Mouse (Mus musculus): ENCODE results near the gene Kcnj6. TPM values are rescaled to one million over a fixed set of nuclear protein-coding genes. Genes with fewer than 3 reads are reported as not detected.
A peak's percentile ranks its signal among the peaks of the same experiment; 100 is the strongest.

Gene Kcnj6
- polyA plus RNA-seq (2014; fragmentation: Nextera tagmentation; extraction: Ambion mirVana): 0.18 TPM in 1 of 2 replicates, not detected in the other

DNA sequence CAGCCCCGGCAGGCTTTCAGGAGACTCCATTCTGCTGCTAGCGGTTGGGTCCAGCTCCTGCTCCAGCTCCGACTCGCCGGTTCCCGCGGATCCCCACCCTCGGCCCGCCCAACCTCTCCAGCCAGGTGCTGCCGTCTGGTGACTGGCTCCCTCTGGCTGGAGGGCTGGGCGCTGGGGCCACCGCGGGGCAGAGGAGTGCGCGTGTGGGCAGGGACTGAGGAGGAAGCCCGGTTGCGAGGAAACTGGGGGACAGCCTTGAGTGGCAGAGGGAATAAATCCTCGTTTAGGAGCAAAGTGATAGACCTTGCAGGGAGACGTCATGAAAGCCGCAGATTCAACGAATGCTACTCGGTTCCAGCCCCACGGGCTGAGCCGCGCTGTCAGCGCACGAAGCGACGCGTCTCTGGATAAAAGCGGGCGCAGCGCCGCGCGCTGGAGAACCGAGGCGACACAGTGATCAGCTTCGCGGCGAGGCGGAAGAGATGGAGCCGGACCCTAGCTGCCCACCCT lies at the start of gene Kcnj6:
Gene Kcnj6, minus strand, starts transcription at position 362 of the 510 bp plus-strand sequence.
- ATAC-seq (ENCODE audit: low read depth) (peak; percentile 53; the same call in 1 of the 2 replicates), DNase-seq (ENCODE audit: low spot score) (peak; percentile 29)
- peaks cover 4% of the 10 kb centered on the region; the same call in 1 of the 2 replicates for H3K4me1 ChIP-seq (ENCODE audit: control insufficient read depth, insufficient read depth, low read length)
- H3K9ac ChIP-seq (ENCODE audit: low read depth, low read length): no peak within 1 kb of the TSS
- no peaks in the 10 kb centered on the region for H3K36me3 ChIP-seq (ENCODE audit: control insufficient read depth, insufficient read depth, low read length)
- no peaks in the 10 kb centered on the region for H3K9me3 ChIP-seq (ENCODE audit: control insufficient read depth, low read length)
- peak within 1 kb of the TSS; percentile 33 for H3K4me3 ChIP-seq (ENCODE audit: low read depth, low read length)
- H3K4me2 ChIP-seq (ENCODE audit: low read depth, low read length): peak within 1 kb of the TSS; percentile 52
- no peak within 1 kb of the TSS for H3K27ac ChIP-seq (replicated peaks; ENCODE audit: low read depth, low read length)
- H3K27me3 ChIP-seq (replicated peaks; ENCODE audit: control insufficient read depth, insufficient read depth, low read length): peaks cover 34% of the 10 kb centered on the region
- 1% methylated on average over 39 of the region's 43 CpGs for WGBS

DNA sequence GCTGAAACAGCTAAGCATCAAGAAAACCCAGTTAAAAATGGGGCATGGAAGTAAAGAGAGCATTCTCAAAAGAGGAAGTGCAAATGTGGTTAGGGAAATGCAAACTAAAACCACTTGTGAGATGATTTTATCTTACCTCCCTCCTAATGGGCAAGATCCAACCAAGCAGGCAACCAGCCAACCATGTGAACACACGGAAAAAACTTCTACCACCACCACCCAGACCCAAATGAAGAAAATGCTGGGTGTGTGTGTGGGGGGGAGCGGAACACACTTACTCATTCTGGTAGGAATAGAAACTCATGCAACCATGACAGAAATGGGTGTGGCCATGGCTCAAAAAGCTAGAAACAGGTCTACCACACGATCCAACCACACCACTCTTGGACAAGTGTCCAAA lies 12.4 kb upstream of the Kcnj6 start:
- DNase-seq (ENCODE audit: low spot score) (no peak), ATAC-seq (ENCODE audit: low read depth) (no peak)
- Histone ChIP-seq H3K36me3 (ENCODE audit: control insufficient read depth, insufficient read depth, low read length) (no peaks in the 10 kb centered on the region), H3K27ac (replicated peaks; ENCODE audit: low read depth, low read length) (no peak overlapping the region), H3K4me3 (ENCODE audit: low read depth, low read length) (no peak overlapping the region), H3K9ac (ENCODE audit: low read depth, low read length) (no peak overlapping the region), H3K4me1 (ENCODE audit: control insufficient read depth, insufficient read depth, low read length) (no peaks in the 10 kb centered on the region), H3K4me2 (ENCODE audit: low read depth, low read length) (no peak overlapping the region), H3K27me3 (replicated peaks; ENCODE audit: control insufficient read depth, insufficient read depth, low read length) (no peaks in the 10 kb centered on the region), H3K9me3 (ENCODE audit: control insufficient read depth, low read length) (no peaks in the 10 kb centered on the region)
- WGBS: 76% methylated on average over 3 of the region's 3 CpGs

- 31% methylated on average over 8 of the region's 8 CpGs for WGBS
- no peaks in the 10 kb centered on the region for H3K9me3 ChIP-seq (ENCODE audit: control insufficient read depth, low read length)
- no peaks in the 10 kb centered on the region for H3K4me1 ChIP-seq (ENCODE audit: control insufficient read depth, insufficient read depth, low read length)
- no peaks in the 10 kb centered on the region for H3K27me3 ChIP-seq (replicated peaks; ENCODE audit: control insufficient read depth, insufficient read depth, low read length)
- no peak overlapping the region for H3K9ac ChIP-seq (ENCODE audit: low read depth, low read length)
- H3K4me3 ChIP-seq (ENCODE audit: low read depth, low read length): no peak overlapping the region
- H3K27ac ChIP-seq (replicated peaks; ENCODE audit: low read depth, low read length): no peak overlapping the region
- DNase-seq (ENCODE audit: low spot score) (peak; percentile 48), ATAC-seq (ENCODE audit: low read depth) (no peak)
- H3K36me3 ChIP-seq (ENCODE audit: control insufficient read depth, insufficient read depth, low read length): no peaks in the 10 kb centered on the region
- no peak overlapping the region for H3K4me2 ChIP-seq (ENCODE audit: low read depth, low read length)
These were observed 7.1 kb upstream of the Kcnj6 start for GRCm38 (mm10) chr16:95004599-95004998.

DNA sequence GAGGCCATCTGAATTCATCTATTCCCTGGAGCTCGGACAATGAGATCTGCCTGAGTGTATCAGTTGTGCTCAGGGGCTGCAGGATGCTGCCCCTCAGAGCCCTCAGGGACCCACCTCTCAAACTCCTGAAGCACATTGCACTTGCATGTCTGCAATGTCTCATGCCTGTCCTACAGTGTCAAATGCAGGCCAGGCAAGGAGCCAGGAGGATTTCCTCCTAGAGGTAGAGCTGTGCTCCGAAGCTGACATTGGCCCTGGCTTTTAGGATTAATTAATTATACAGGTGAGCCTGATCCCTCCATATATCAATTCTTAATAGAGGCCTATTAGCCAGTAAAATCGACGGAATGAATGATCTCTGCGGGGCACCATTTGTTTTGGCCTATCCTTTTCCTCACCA lies 2.0 kb upstream of the Kcnj6 start:
- Histone ChIP-seq H3K36me3 (ENCODE audit: control insufficient read depth, insufficient read depth, low read length) (no peaks in the 10 kb centered on the region), H3K9ac (ENCODE audit: low read depth, low read length) (no peak overlapping the region), H3K27me3 (replicated peaks; ENCODE audit: control insufficient read depth, insufficient read depth, low read length) (peaks cover 34% of the 10 kb centered on the region), H3K9me3 (ENCODE audit: control insufficient read depth, low read length) (no peaks in the 10 kb centered on the region), H3K4me2 (ENCODE audit: low read depth, low read length) (no peak overlapping the region), H3K4me1 (ENCODE audit: control insufficient read depth, insufficient read depth, low read length) (peaks cover 4% of the 10 kb centered on the region; the same call in 1 of the 2 replicates), H3K4me3 (ENCODE audit: low read depth, low read length) (no peak overlapping the region), H3K27ac (replicated peaks; ENCODE audit: low read depth, low read length) (no peak overlapping the region)
- no peak for ATAC-seq (ENCODE audit: low read depth)
- no peak for DNase-seq (ENCODE audit: low spot score)
- 72% methylated on average over 5 of the region's 5 CpGs for WGBS

DNA sequence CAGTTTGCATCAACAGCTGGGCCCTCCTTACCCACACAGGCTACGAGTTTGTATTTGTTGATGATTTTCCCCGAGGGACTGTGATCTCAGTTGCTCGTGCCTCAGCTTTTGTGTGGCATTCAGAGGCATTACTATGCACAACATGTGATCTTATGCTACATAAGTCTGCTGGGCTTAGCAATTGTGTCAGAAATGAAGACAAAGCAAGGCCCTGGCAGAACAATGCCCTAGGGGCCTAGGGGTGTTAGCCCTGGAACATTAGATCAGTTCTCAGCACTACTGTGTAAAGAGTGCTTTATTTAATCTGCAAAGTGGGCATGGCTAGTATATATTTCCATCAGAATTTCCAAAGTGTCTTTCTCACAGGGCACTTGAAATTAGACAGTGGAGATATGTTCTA lies 1.5 kb upstream of the Kcnj6 start:
- 55% methylated on average over 3 of the region's 3 CpGs for WGBS
- Histone ChIP-seq H3K36me3 (ENCODE audit: control insufficient read depth, insufficient read depth, low read length) (no peaks in the 10 kb centered on the region), H3K27me3 (replicated peaks; ENCODE audit: control insufficient read depth, insufficient read depth, low read length) (peaks cover 34% of the 10 kb centered on the region), H3K9me3 (ENCODE audit: control insufficient read depth, low read length) (no peaks in the 10 kb centered on the region), H3K27ac (replicated peaks; ENCODE audit: low read depth, low read length) (no peak overlapping the region), H3K4me1 (ENCODE audit: control insufficient read depth, insufficient read depth, low read length) (peaks cover 4% of the 10 kb centered on the region; the same call in 1 of the 2 replicates), H3K9ac (ENCODE audit: low read depth, low read length) (no peak overlapping the region), H3K4me3 (ENCODE audit: low read depth, low read length) (no peak overlapping the region), H3K4me2 (ENCODE audit: low read depth, low read length) (no peak overlapping the region)
- no peak for DNase-seq (ENCODE audit: low spot score)
- no peak for ATAC-seq (ENCODE audit: low read depth)

GRCm38 (mm10) chr16:94996791-94997281 lies 665 bp downstream of the Kcnj6 start:
- Histone ChIP-seq H3K9ac (ENCODE audit: low read depth, low read length) (no peak overlapping the region), H3K4me2 (ENCODE audit: low read depth, low read length) (peak overlapping the region; percentile 52), H3K9me3 (ENCODE audit: control insufficient read depth, low read length) (no peaks in the 10 kb centered on the region), H3K4me3 (ENCODE audit: low read depth, low read length) (peak overlapping the region; percentile 33; the same call in 1 of the 2 replicates), H3K36me3 (ENCODE audit: control insufficient read depth, insufficient read depth, low read length) (no peaks in the 10 kb centered on the region), H3K27ac (replicated peaks; ENCODE audit: low read depth, low read length) (no peak overlapping the region), H3K27me3 (replicated peaks; ENCODE audit: control insufficient read depth, insufficient read depth, low read length) (peaks cover 34% of the 10 kb centered on the region), H3K4me1 (ENCODE audit: control insufficient read depth, insufficient read depth, low read length) (peaks cover 4% of the 10 kb centered on the region; the same call in 1 of the 2 replicates)
- WGBS: 7% methylated on average over 16 of the region's 16 CpGs
- DNase-seq (ENCODE audit: low spot score) (no peak), ATAC-seq (ENCODE audit: low read depth) (no peak)

DNA sequence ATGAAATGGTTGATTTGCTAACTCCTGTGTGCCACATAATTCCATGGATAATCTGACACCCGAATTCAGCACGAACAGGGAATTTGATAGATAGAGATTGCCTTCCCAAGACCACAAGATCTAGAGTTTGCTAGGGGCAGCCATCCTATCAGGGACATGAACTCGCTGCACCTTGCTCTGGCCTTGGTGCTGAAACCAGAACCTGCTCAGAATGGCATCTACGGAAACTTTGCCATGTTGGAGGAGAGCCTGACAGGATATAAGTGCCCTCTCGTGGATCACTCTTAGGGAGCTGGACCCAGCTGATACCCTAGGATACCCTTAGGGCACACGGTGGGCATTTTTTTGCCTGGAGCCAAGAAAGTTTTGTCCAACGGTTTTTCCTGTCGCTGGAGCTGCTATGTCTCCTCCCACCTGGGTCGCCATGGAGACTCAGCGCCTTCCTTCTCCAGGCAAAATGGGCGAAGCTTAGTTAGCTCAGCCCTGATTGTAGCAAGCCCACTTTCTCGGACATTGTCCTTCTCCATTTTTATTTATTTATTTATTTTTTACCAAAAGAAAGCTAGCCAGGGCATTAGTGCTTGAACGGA lies 1.9 kb downstream of the Kcnj6 start:
- Histone ChIP-seq H3K36me3 (ENCODE audit: control insufficient read depth, insufficient read depth, low read length) (no peaks in the 10 kb centered on the region), H3K9ac (ENCODE audit: low read depth, low read length) (no peak overlapping the region), H3K4me1 (ENCODE audit: control insufficient read depth, insufficient read depth, low read length) (peaks cover 4% of the 10 kb centered on the region; the same call in 1 of the 2 replicates), H3K27me3 (replicated peaks; ENCODE audit: control insufficient read depth, insufficient read depth, low read length) (peaks cover 34% of the 10 kb centered on the region), H3K9me3 (ENCODE audit: control insufficient read depth, low read length) (no peaks in the 10 kb centered on the region), H3K4me3 (ENCODE audit: low read depth, low read length) (no peak overlapping the region), H3K4me2 (ENCODE audit: low read depth, low read length) (no peak overlapping the region), H3K27ac (replicated peaks; ENCODE audit: low read depth, low read length) (no peak overlapping the region)
- DNase-seq (ENCODE audit: low spot score) (peak; percentile 81), ATAC-seq (ENCODE audit: low read depth) (no peak)
- 7% methylated on average over 13 of the region's 13 CpGs for WGBS

GRCm38 (mm10) chr16:94994924-94995323 lies 2.6 kb downstream of the Kcnj6 start:
- H3K4me2 ChIP-seq (ENCODE audit: low read depth, low read length): no peak overlapping the region
- no peak for DNase-seq (ENCODE audit: low spot score)
- no peak overlapping the region for H3K9ac ChIP-seq (ENCODE audit: low read depth, low read length)
- H3K27me3 ChIP-seq (replicated peaks; ENCODE audit: control insufficient read depth, insufficient read depth, low read length): peaks cover 34% of the 10 kb centered on the region
- ATAC-seq (ENCODE audit: low read depth): no peak
- H3K4me1 ChIP-seq (ENCODE audit: control insufficient read depth, insufficient read depth, low read length): peaks cover 4% of the 10 kb centered on the region; the same call in 1 of the 2 replicates
- no peaks in the 10 kb centered on the region for H3K36me3 ChIP-seq (ENCODE audit: control insufficient read depth, insufficient read depth, low read length)
- no peaks in the 10 kb centered on the region for H3K9me3 ChIP-seq (ENCODE audit: control insufficient read depth, low read length)
- H3K27ac ChIP-seq (replicated peaks; ENCODE audit: low read depth, low read length): no peak overlapping the region
- 40% methylated on average over 4 of the region's 4 CpGs for WGBS
- no peak overlapping the region for H3K4me3 ChIP-seq (ENCODE audit: low read depth, low read length)

- 55% methylated on average over 3 of the region's 3 CpGs for WGBS
- H3K36me3 ChIP-seq (ENCODE audit: control insufficient read depth, insufficient read depth, low read length): no peaks in the 10 kb centered on the region
These were observed 3.4 kb downstream of the Kcnj6 start for GRCm38 (mm10) chr16:94994148-94994547.

More at GRCm38 (mm10) chr16:94994148-94994547, 3.4 kb downstream of the Kcnj6 start:
- Histone ChIP-seq H3K9me3 (ENCODE audit: control insufficient read depth, low read length) (no peaks in the 10 kb centered on the region), H3K4me3 (ENCODE audit: low read depth, low read length) (no peak overlapping the region), H3K9ac (ENCODE audit: low read depth, low read length) (no peak overlapping the region), H3K4me1 (ENCODE audit: control insufficient read depth, insufficient read depth, low read length) (peaks cover 4% of the 10 kb centered on the region; the same call in 1 of the 2 replicates), H3K27ac (replicated peaks; ENCODE audit: low read depth, low read length) (no peak overlapping the region), H3K27me3 (replicated peaks; ENCODE audit: control insufficient read depth, insufficient read depth, low read length) (peaks cover 34% of the 10 kb centered on the region), H3K4me2 (ENCODE audit: low read depth, low read length) (no peak overlapping the region)
- DNase-seq (ENCODE audit: low spot score) (no peak), ATAC-seq (ENCODE audit: low read depth) (no peak)

Data from embryonic facial prominence, embryonic 14.5 days (tissue).